Mouse (Mus musculus) hindbrain, embryonic 11.5 days (tissue): ENCODE data around the gene Golm1. TPM values are rescaled to one million over a fixed set of nuclear protein-coding genes. Genes with fewer than 3 reads are reported as not detected.

Experiments used
- ATAC-seq: fragments of 200-750 bp; cut with Nextera tagmentation; 2 replicates; pipeline ENCODE4 v1.8.0; 2017; ENCODE audit warnings: mild to moderate bottlenecking, moderate TSS enrichment, moderate library complexity; ENCODE audit not compliant: low FRiP score
- DNase-seq: peaks from one replicate; pipeline ENCODE4 v3.0.0-alpha.2; 2015; ENCODE audit warnings: low spot score
- H3K27ac ChIP-seq: fragments of 300-500 bp; sonication (generic); 2 replicates; pipeline ENCODE4 v1.5.1; 2014; ENCODE audit warnings: mild to moderate bottlenecking, low read depth, low read length
- H3K27me3 ChIP-seq: fragments of 300-500 bp; sonication (generic); 2 replicates; pipeline ENCODE4 v1.6.1; 2014; ENCODE audit warnings: mild to moderate bottlenecking, low read length, moderate library complexity, mixed read lengths; ENCODE audit not compliant: control insufficient read depth, insufficient read depth
- H3K36me3 ChIP-seq: fragments of 300-500 bp; sonication (generic); 2 replicates; pipeline ENCODE4 v1.6.1; 2014; ENCODE audit warnings: mild to moderate bottlenecking, low read length, moderate library complexity, mixed read lengths; ENCODE audit not compliant: control insufficient read depth, insufficient read depth
- H3K4me1 ChIP-seq: fragments of 300-500 bp; sonication (generic); replicated peaks from 2 replicates; pipeline ENCODE4 v1.6.1; 2014; ENCODE audit warnings: low read length, mixed read lengths; ENCODE audit not compliant: control insufficient read depth, insufficient read depth
- H3K4me2 ChIP-seq: fragments of 300-500 bp; sonication (generic); replicated peaks from 2 replicates; pipeline ENCODE4 v1.6.1; 2014; ENCODE audit warnings: mild to moderate bottlenecking, low read depth, low read length
- H3K4me3 ChIP-seq: fragments of 300-500 bp; sonication (generic); 2 replicates; pipeline ENCODE4 v1.5.1; 2014; ENCODE audit warnings: low read depth, low read length
- H3K9ac ChIP-seq: fragments of 300-500 bp; sonication (generic); 2 replicates; pipeline ENCODE4 v1.6.1; 2014; ENCODE audit warnings: low read depth, low read length
- H3K9me3 ChIP-seq: fragments of 300-500 bp; sonication (generic); 2 replicates; pipeline ENCODE4 v1.6.1; 2016; ENCODE audit warnings: low read length; ENCODE audit not compliant: control insufficient read depth
- WGBS: fragments of 180-500 bp; shearing (Covaris S2); extraction: QIAGEN DNeasy Blood & Tissue Kit; methylation state at CpG from one replicate; pipeline ENCODE4 v1.1.7; 2014; 5-methylcytosine and 5-hydroxymethylcytosine counted together
- polyA plus RNA-seq: library from polyadenylated mRNA; unstranded; fragments of >200 nt; fragmentation: Nextera tagmentation; extraction: Ambion mirVana; gene quantifications from 2 replicates; pipeline ENCODE4 v1.2.1, GENCODE M21; 2014

Gene Golm1
- polyA plus RNA-seq, 1 experiment from 2014 or later: 135 TPM

GRCm38 (mm10) chr13:59587201-59587600 is 88.4 kb downstream of the Golm1 start:
- ATAC-seq (no peak), DNase-seq (no peak)
- no peak overlapping the region for H3K4me3 ChIP-seq
- H3K4me1 ChIP-seq: 0 out of 2 replicates have a peak, but pooled peaks cover 2% of the 10 kb centered on the region
- H3K27me3 ChIP-seq: no peaks in the 10 kb centered on the region
- no peaks in the 10 kb centered on the region for H3K9me3 ChIP-seq
- H3K27ac ChIP-seq: no peak overlapping the region
- no peak overlapping the region for H3K4me2 ChIP-seq
- WGBS: 92% methylated on average over 2 of the region's 2 CpGs
- H3K36me3 ChIP-seq: no peaks in the 10 kb centered on the region
- H3K9ac ChIP-seq: no peak overlapping the region

GRCm38 (mm10) chr13:59585648-59586005 is 90.0 kb downstream of the Golm1 start:
- WGBS: under 1% methylated on average over 24 of the region's 28 CpGs
- no peak for DNase-seq
- H3K36me3 ChIP-seq: no peaks in the 10 kb centered on the region

DNA sequence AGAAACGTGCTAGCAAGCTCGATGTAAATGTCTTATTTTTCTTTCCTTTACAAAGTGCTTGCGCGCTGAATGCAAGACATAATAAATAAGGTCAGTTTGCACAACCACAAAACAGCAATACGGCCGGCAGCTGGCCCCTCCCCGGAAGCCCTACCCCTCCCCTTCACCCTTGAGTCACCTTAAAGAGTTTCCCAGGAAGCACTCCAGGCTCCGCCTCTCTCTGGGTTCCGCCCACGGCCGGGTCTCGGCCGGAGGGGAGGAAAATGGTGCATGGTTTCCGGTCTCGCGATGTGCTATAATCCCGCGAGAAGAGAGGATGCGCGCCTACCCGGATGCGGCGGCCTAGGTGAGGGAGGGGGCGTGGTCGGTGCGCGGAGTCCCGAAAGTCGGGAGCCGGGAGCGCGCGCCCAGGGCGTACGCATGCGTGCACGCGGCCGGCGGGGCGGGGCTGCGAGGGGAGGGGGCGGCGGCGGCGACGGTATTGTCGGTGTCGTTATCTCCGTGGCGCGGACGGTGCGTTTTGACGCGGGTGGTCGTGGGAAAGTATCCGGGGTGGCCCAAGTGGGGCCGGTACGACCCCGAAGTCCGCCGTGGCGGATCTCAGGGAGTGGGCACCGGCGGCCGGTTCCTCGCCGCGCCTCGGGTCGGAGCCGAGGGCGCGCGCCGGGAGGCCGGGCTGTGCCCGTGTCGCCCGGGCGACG is 90.5 kb downstream of the Golm1 start, which contains the start of the genes Agtpbp1 and Naa35:
Agtpbp1 (minus strand) TSS at position 281 of the 701 bp plus-strand sequence.
Naa35 (plus strand) TSS at position 313 of the 701 bp plus-strand sequence.
- Histone ChIP-seq H3K36me3 (no peaks in the 10 kb centered on the region), H3K27ac (peak within 1 kb of the TSS; percentile 61), H3K9ac (peak within 1 kb of the TSS; percentile 86), H3K9me3 (no peaks in the 10 kb centered on the region), H3K4me1 (0 out of 2 replicates have a peak, but pooled peaks cover 2% of the 10 kb centered on the region), H3K4me2 (peak within 1 kb of the TSS; percentile 79), H3K27me3 (no peaks in the 10 kb centered on the region), H3K4me3 (peak within 1 kb of the TSS; percentile 89)
- peak; percentile 100 for DNase-seq
- ATAC-seq: peak; percentile 99
- WGBS: under 1% methylated on average over 57 of the region's 83 CpGs

More at GRCm38 (mm10) chr13:59585648-59586005, 90.0 kb downstream of the Golm1 start:
- Histone ChIP-seq H3K4me2 (peak overlapping the region; percentile 71), H3K4me1 (0 out of 2 replicates have a peak, but pooled peaks cover 2% of the 10 kb centered on the region), H3K9ac (peak overlapping the region; percentile 86), H3K27me3 (no peaks in the 10 kb centered on the region), H3K4me3 (peak overlapping the region; percentile 89), H3K27ac (peak overlapping the region; percentile 61), H3K9me3 (no peaks in the 10 kb centered on the region)
- ATAC-seq: no peak

Other genes starting within 250 kb of the Golm1 start
- gene Agtpbp1, start 90.6 kb downstream of the Golm1 start, polyA plus RNA-seq: 22.0 and 31.3 TPM in 2 replicates
- 96.0 and 120 TPM in 2 replicates for gene Naa35, start 90.6 kb downstream of the Golm1 start, polyA plus RNA-seq
- gene 4921517D22Rik, start 18.3 kb upstream of the Golm1 start, polyA plus RNA-seq: not detected in 2 replicates
- gene Spata31d1a, start 34.5 kb upstream of the Golm1 start, polyA plus RNA-seq: 0.03 TPM in 1 of 2 replicates, not detected in the other
- not detected in 2 replicates for gene Spata31d1b, start 36.5 kb upstream of the Golm1 start, polyA plus RNA-seq
- gene Spata31d1d, start 55.9 kb upstream of the Golm1 start, polyA plus RNA-seq: not detected in 2 replicates
- 0.05 and 0.24 TPM in 2 replicates for gene 1700014D04Rik, start 70.9 kb upstream of the Golm1 start, polyA plus RNA-seq
- 139 and 140 TPM in 2 replicates for gene Isca1, start 94.0 kb upstream of the Golm1 start, polyA plus RNA-seq
- gene Gm49354, start 106.4 kb upstream of the Golm1 start, polyA plus RNA-seq: not detected in 2 replicates
- 49.1 and 50.8 TPM in 2 replicates for gene Tut7, start 147.3 kb upstream of the Golm1 start, polyA plus RNA-seq